Mouse (Mus musculus): Measurements from ENCODE around the gene Vmn1r112. TPM values are rescaled to one million over a fixed set of nuclear protein-coding genes. Genes with fewer than 3 reads are reported as not detected.
"Not testable (repeated sequence)": the region's sequence is repeated elsewhere in the genome, so short reads cannot be mapped to it uniquely, and the experiment has no call there.

Gene Vmn1r112
- polyA plus RNA-seq (2016; fragmentation: Nextera tagmentation; extraction: Ambion mirVana): not detected in 2 replicates

DNA sequence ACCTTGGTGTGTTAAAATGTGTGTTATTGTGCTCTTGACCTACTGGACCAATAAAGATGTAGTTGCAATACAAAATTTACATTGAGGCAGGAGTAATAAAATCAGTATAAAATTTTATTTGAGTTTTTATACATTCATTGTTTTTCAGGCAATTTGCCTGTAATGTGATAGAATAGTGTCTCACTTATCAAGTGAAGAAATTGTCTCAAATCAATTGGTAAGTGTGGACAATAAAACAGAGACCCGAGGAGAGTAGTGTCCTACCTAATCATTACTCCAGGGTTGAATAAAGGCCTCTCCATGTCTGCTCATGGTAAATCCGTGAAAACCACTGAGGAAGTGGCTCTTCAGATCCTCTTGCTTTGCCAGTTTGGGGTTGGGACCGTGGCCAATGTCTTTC lies at the start of gene Vmn1r112:
TSS of gene Vmn1r112 (plus strand) at position 301 of the 400 bp plus-strand sequence.
- ATAC-seq (ENCODE audit: insufficient number of reproducible peaks, low FRiP score); H3K4me2 ChIP-seq; H3K36me3 ChIP-seq; H3K27ac ChIP-seq (ENCODE audit: poor library complexity, severe bottlenecking); H3K9ac ChIP-seq; H3K4me1 ChIP-seq (replicated peaks); H3K9me3 ChIP-seq (replicated peaks); H3K4me3 ChIP-seq; H3K27me3 ChIP-seq (replicated peaks): not testable (repeated sequence)
- WGBS: no CpG with 5 or more reads among the region's 3 CpGs

GRCm38 (mm10) chr7:20730524-20730923 lies 40.5 kb upstream of the Vmn1r112 start, which contains the start of gene Gm10668:
Gene Gm10668 (minus strand): TSS chr7:20730624.
- not testable (repeated sequence) for H3K36me3 ChIP-seq; H3K4me3 ChIP-seq; H3K4me1 ChIP-seq (replicated peaks); H3K4me2 ChIP-seq; H3K27me3 ChIP-seq (replicated peaks); H3K9me3 ChIP-seq (replicated peaks); H3K27ac ChIP-seq (ENCODE audit: poor library complexity, severe bottlenecking); ATAC-seq (ENCODE audit: insufficient number of reproducible peaks, low FRiP score); H3K9ac ChIP-seq
- no CpG with 5 or more reads among the region's 1 CpGs for WGBS

DNA sequence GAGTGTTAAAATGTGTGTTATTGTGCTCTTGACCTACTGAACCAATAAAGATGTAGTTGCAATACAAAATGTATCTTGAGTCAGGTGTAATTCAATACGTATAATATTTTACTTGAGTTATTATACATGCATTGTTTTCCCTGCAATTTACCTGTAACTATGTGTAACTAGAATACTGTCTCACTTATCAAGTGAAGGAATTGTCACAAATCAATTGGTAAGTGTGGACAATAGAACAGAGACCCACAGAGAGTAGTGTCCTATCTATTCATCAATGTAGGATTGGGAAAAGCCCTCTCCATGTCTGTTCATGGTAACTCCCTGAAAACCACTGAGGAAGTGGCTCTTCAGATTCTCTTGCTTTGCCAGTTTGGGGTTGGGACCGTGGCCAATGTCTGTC lies 16.0 kb downstream of the Vmn1r112 start, which contains the start of gene Vmn1r113:
TSS of gene Vmn1r113 (plus strand) at position 301 of the 400 bp plus-strand sequence.
- 73% methylated on average over 2 of the region's 2 CpGs for WGBS
- not testable (repeated sequence) for H3K27ac ChIP-seq (ENCODE audit: poor library complexity, severe bottlenecking); ATAC-seq (ENCODE audit: insufficient number of reproducible peaks, low FRiP score)

GRCm38 (mm10) chr7:20812086-20812485 lies 41.1 kb downstream of the Vmn1r112 start, which contains the start of gene Vmn1r114:
Gene Vmn1r114 (minus strand): TSS chr7:20812186.
- H3K9me3 ChIP-seq (replicated peaks); H3K4me2 ChIP-seq; H3K36me3 ChIP-seq; H3K27ac ChIP-seq (ENCODE audit: poor library complexity, severe bottlenecking); H3K9ac ChIP-seq; H3K4me1 ChIP-seq (replicated peaks); ATAC-seq (ENCODE audit: insufficient number of reproducible peaks, low FRiP score); H3K4me3 ChIP-seq; H3K27me3 ChIP-seq (replicated peaks): not testable (repeated sequence)
- WGBS: no CpG with 5 or more reads among the region's 5 CpGs

More for the DNA sequence above, 16.0 kb downstream of the Vmn1r112 start, which contains the start of gene Vmn1r113:
- H3K4me3 ChIP-seq; H3K4me2 ChIP-seq; H3K9ac ChIP-seq; H3K27me3 ChIP-seq (replicated peaks); H3K9me3 ChIP-seq (replicated peaks); H3K4me1 ChIP-seq (replicated peaks); H3K36me3 ChIP-seq: not testable (repeated sequence)

Other genes with a start within 250 kb of the Vmn1r112 start
- gene Vmn1r104, start 237.3 kb upstream of the Vmn1r112 start, polyA plus RNA-seq (2016; fragmentation: Nextera tagmentation; extraction: Ambion mirVana): not detected in 2 replicates
- not detected in 2 replicates for gene Gm5726, start 225.4 kb upstream of the Vmn1r112 start, polyA plus RNA-seq (2016; fragmentation: Nextera tagmentation; extraction: Ambion mirVana)
- not detected in 2 replicates for gene Gm4141, start 194.9 kb upstream of the Vmn1r112 start, polyA plus RNA-seq (2016; fragmentation: Nextera tagmentation; extraction: Ambion mirVana)
- gene Gm4513, start 172.2 kb upstream of the Vmn1r112 start, polyA plus RNA-seq (2016; fragmentation: Nextera tagmentation; extraction: Ambion mirVana): not detected in 2 replicates
- gene Vmn1r107, start 102.3 kb upstream of the Vmn1r112 start, polyA plus RNA-seq (2016; fragmentation: Nextera tagmentation; extraction: Ambion mirVana): not detected in 2 replicates
- not detected in 2 replicates for gene Vmn1r111, start 68.0 kb upstream of the Vmn1r112 start, polyA plus RNA-seq (2016; fragmentation: Nextera tagmentation; extraction: Ambion mirVana)
- not detected in 2 replicates for gene Gm10668, start 40.6 kb upstream of the Vmn1r112 start, polyA plus RNA-seq (2016; fragmentation: Nextera tagmentation; extraction: Ambion mirVana)
- not detected in 2 replicates for gene Vmn1r113, start 16.1 kb downstream of the Vmn1r112 start, polyA plus RNA-seq (2016; fragmentation: Nextera tagmentation; extraction: Ambion mirVana)
- not detected in 2 replicates for gene Vmn1r114, start 41.0 kb downstream of the Vmn1r112 start, polyA plus RNA-seq (2016; fragmentation: Nextera tagmentation; extraction: Ambion mirVana)
- gene Vmn1r115, start 73.8 kb downstream of the Vmn1r112 start, polyA plus RNA-seq (2016; fragmentation: Nextera tagmentation; extraction: Ambion mirVana): not detected in 2 replicates
- gene Vmn1r116, start 101.1 kb downstream of the Vmn1r112 start, polyA plus RNA-seq (2016; fragmentation: Nextera tagmentation; extraction: Ambion mirVana): not detected in 2 replicates
- gene Vmn1r117, start 112.9 kb downstream of the Vmn1r112 start, polyA plus RNA-seq (2016; fragmentation: Nextera tagmentation; extraction: Ambion mirVana): not detected in 2 replicates
- gene Vmn1r118, start 141.2 kb downstream of the Vmn1r112 start, polyA plus RNA-seq (2016; fragmentation: Nextera tagmentation; extraction: Ambion mirVana): not detected in 2 replicates
- gene Vmn1r119, start 241.3 kb downstream of the Vmn1r112 start, polyA plus RNA-seq (2016; fragmentation: Nextera tagmentation; extraction: Ambion mirVana): not detected in 2 replicates